Mouse (Mus musculus): ENCODE measurements around the gene Pus1. TPM values are rescaled to one million over a fixed set of nuclear protein-coding genes. Genes with fewer than 3 reads are reported as not detected.

Gene Pus1
- polyA plus RNA-seq, 1 experiment from 2014 or later: 24.0 TPM

- Histone ChIP-seq H3K27ac (replicated peaks; ENCODE audit: low read depth, low read length) (no peak overlapping the region), H3K27me3 (ENCODE audit: control insufficient read depth, insufficient read depth, low read length) (no peaks in the 10 kb centered on the region), H3K4me1 (ENCODE audit: control insufficient read depth, insufficient read depth, low read length) (no peaks in the 10 kb centered on the region), H3K4me2 (ENCODE audit: low read depth, severe bottlenecking) (no peak overlapping the region), H3K36me3 (ENCODE audit: control insufficient read depth, insufficient read depth, low read length) (no peaks in the 10 kb centered on the region), H3K9ac (ENCODE audit: low read length) (no peak overlapping the region), H3K4me3 (ENCODE audit: low read depth, low read length) (no peak overlapping the region), H3K9me3 (ENCODE audit: control insufficient read depth, low read length) (no peaks in the 10 kb centered on the region)
- no peak for ATAC-seq (ENCODE audit: insufficient number of reproducible peaks, low FRiP score, low TSS enrichment, low read depth)
- DNase-seq (ENCODE audit: low spot score): no peak
- WGBS: 86% methylated on average over 1 of the region's 1 CpGs
Measured at GRCm38 (mm10) chr5:110745021-110745420, 35.4 kb downstream of the Pus1 start.

GRCm38 (mm10) chr5:110739496-110740275, 40.8 kb downstream of the Pus1 start:
- Histone ChIP-seq H3K27me3 (ENCODE audit: control insufficient read depth, insufficient read depth, low read length) (no peaks in the 10 kb centered on the region), H3K4me3 (ENCODE audit: low read depth, low read length) (no peak overlapping the region), H3K4me1 (ENCODE audit: control insufficient read depth, insufficient read depth, low read length) (no peaks in the 10 kb centered on the region), H3K9ac (ENCODE audit: low read length) (no peak overlapping the region), H3K4me2 (ENCODE audit: low read depth, severe bottlenecking) (no peak overlapping the region), H3K9me3 (ENCODE audit: control insufficient read depth, low read length) (no peaks in the 10 kb centered on the region), H3K36me3 (ENCODE audit: control insufficient read depth, insufficient read depth, low read length) (peaks cover 17% of the 10 kb centered on the region), H3K27ac (replicated peaks; ENCODE audit: low read depth, low read length) (no peak overlapping the region)
- 96% methylated on average over 7 of the region's 7 CpGs for WGBS
- no peak for DNase-seq (ENCODE audit: low spot score)
- ATAC-seq (ENCODE audit: insufficient number of reproducible peaks, low FRiP score, low TSS enrichment, low read depth): no peak

GRCm38 (mm10) chr5:110735606-110736005, 44.9 kb downstream of the Pus1 start:
- Histone ChIP-seq H3K9ac (ENCODE audit: low read length) (no peak overlapping the region), H3K36me3 (ENCODE audit: control insufficient read depth, insufficient read depth, low read length) (peaks cover 27% of the 10 kb centered on the region), H3K27ac (replicated peaks; ENCODE audit: low read depth, low read length) (no peak overlapping the region), H3K27me3 (ENCODE audit: control insufficient read depth, insufficient read depth, low read length) (no peaks in the 10 kb centered on the region), H3K4me1 (ENCODE audit: control insufficient read depth, insufficient read depth, low read length) (no peaks in the 10 kb centered on the region), H3K4me3 (ENCODE audit: low read depth, low read length) (no peak overlapping the region), H3K4me2 (ENCODE audit: low read depth, severe bottlenecking) (no peak overlapping the region), H3K9me3 (ENCODE audit: control insufficient read depth, low read length) (no peaks in the 10 kb centered on the region)
- 81% methylated on average over 1 of the region's 1 CpGs for WGBS
- no peak for DNase-seq (ENCODE audit: low spot score)
- ATAC-seq (ENCODE audit: insufficient number of reproducible peaks, low FRiP score, low TSS enrichment, low read depth): no peak

- Histone ChIP-seq H3K4me3 (ENCODE audit: low read depth, low read length) (no peak overlapping the region), H3K9me3 (ENCODE audit: control insufficient read depth, low read length) (no peaks in the 10 kb centered on the region), H3K4me1 (ENCODE audit: control insufficient read depth, insufficient read depth, low read length) (no peaks in the 10 kb centered on the region), H3K27ac (replicated peaks; ENCODE audit: low read depth, low read length) (no peak overlapping the region), H3K27me3 (ENCODE audit: control insufficient read depth, insufficient read depth, low read length) (no peaks in the 10 kb centered on the region), H3K4me2 (ENCODE audit: low read depth, severe bottlenecking) (no peak overlapping the region), H3K9ac (ENCODE audit: low read length) (no peak overlapping the region), H3K36me3 (ENCODE audit: control insufficient read depth, insufficient read depth, low read length) (peaks cover 24% of the 10 kb centered on the region)
- no peak for ATAC-seq (ENCODE audit: insufficient number of reproducible peaks, low FRiP score, low TSS enrichment, low read depth)
- WGBS: 93% methylated on average over 4 of the region's 4 CpGs
- DNase-seq (ENCODE audit: low spot score): no peak
Measured at GRCm38 (mm10) chr5:110733231-110733823, 47.1 kb downstream of the Pus1 start.

GRCm38 (mm10) chr5:110731227-110731626, 49.2 kb downstream of the Pus1 start:
- no peaks in the 10 kb centered on the region for H3K27me3 ChIP-seq (ENCODE audit: control insufficient read depth, insufficient read depth, low read length)
- no peaks in the 10 kb centered on the region for H3K4me1 ChIP-seq (ENCODE audit: control insufficient read depth, insufficient read depth, low read length)
- H3K36me3 ChIP-seq (ENCODE audit: control insufficient read depth, insufficient read depth, low read length): peaks cover 21% of the 10 kb centered on the region
- no peak overlapping the region for H3K4me3 ChIP-seq (ENCODE audit: low read depth, low read length)
- 90% methylated on average over 2 of the region's 2 CpGs for WGBS
- no peak overlapping the region for H3K4me2 ChIP-seq (ENCODE audit: low read depth, severe bottlenecking)
- DNase-seq (ENCODE audit: low spot score): no peak
- H3K9me3 ChIP-seq (ENCODE audit: control insufficient read depth, low read length): no peaks in the 10 kb centered on the region
- no peak for ATAC-seq (ENCODE audit: insufficient number of reproducible peaks, low FRiP score, low TSS enrichment, low read depth)
- H3K9ac ChIP-seq (ENCODE audit: low read length): no peak overlapping the region
- no peak overlapping the region for H3K27ac ChIP-seq (replicated peaks; ENCODE audit: low read depth, low read length)

- Histone ChIP-seq H3K9me3 (ENCODE audit: control insufficient read depth, low read length) (no peaks in the 10 kb centered on the region), H3K36me3 (ENCODE audit: control insufficient read depth, insufficient read depth, low read length) (peaks cover 16% of the 10 kb centered on the region), H3K9ac (ENCODE audit: low read length) (no peak overlapping the region), H3K4me1 (ENCODE audit: control insufficient read depth, insufficient read depth, low read length) (no peaks in the 10 kb centered on the region), H3K27me3 (ENCODE audit: control insufficient read depth, insufficient read depth, low read length) (no peaks in the 10 kb centered on the region), H3K27ac (replicated peaks; ENCODE audit: low read depth, low read length) (no peak overlapping the region), H3K4me2 (ENCODE audit: low read depth, severe bottlenecking) (no peak overlapping the region), H3K4me3 (ENCODE audit: low read depth, low read length) (no peak overlapping the region)
- DNase-seq (ENCODE audit: low spot score) (no peak), ATAC-seq (ENCODE audit: insufficient number of reproducible peaks, low FRiP score, low TSS enrichment, low read depth) (no peak)
- WGBS: 93% methylated on average over 1 of the region's 1 CpGs
Measured at GRCm38 (mm10) chr5:110727850-110728249, 52.6 kb downstream of the Pus1 start.

Other genes with a start within 250 kb of the Pus1 start
- not detected in 2 replicates for gene Galnt9, start 236.3 kb downstream of the Pus1 start, polyA plus RNA-seq (2014; fragmentation: Nextera tagmentation; extraction: Ambion mirVana)
- 68.8 and 72.3 TPM in 2 replicates for gene Noc4l, start 127.2 kb downstream of the Pus1 start, polyA plus RNA-seq (2014; fragmentation: Nextera tagmentation; extraction: Ambion mirVana)
- gene Ddx51, start 127.2 kb downstream of the Pus1 start, polyA plus RNA-seq (2014; fragmentation: Nextera tagmentation; extraction: Ambion mirVana): 36.8 and 45.8 TPM in 2 replicates
- gene Ep400, start 9.9 kb downstream of the Pus1 start, polyA plus RNA-seq (2014; fragmentation: Nextera tagmentation; extraction: Ambion mirVana): 45.6 and 51.7 TPM in 2 replicates
- gene Ulk1, start 29.4 kb upstream of the Pus1 start, polyA plus RNA-seq (2014; fragmentation: Nextera tagmentation; extraction: Ambion mirVana): 37.8 and 42.2 TPM in 2 replicates
- gene Hscb, start 59.1 kb upstream of the Pus1 start, polyA plus RNA-seq (2014; fragmentation: Nextera tagmentation; extraction: Ambion mirVana): 25.8 and 27.8 TPM in 2 replicates
- gene Chek2, start 59.3 kb upstream of the Pus1 start, polyA plus RNA-seq (2014; fragmentation: Nextera tagmentation; extraction: Ambion mirVana): 29.3 and 30.5 TPM in 2 replicates
- 12.9 and 17.7 TPM in 2 replicates for gene Ttc28, start 99.1 kb upstream of the Pus1 start, polyA plus RNA-seq (2014; fragmentation: Nextera tagmentation; extraction: Ambion mirVana)

Data from limb, embryonic 11.5 days (tissue).